In genomic region chr2:121866071-121866601, GRCm38 (mm10) we compare ENCODE assay signal across 8 mouse cellular contexts. TPM values are rescaled to one million over a fixed set of nuclear protein-coding genes. Genes with fewer than 3 reads are reported as not detected.
DNase-seq lines count a peak whose midpoint lies in the region; ATAC-seq and TF ChIP-seq lines count a peak whose summit lies in the region.

No protein-coding gene starts in this region.

- H3K4me2 ChIP-seq in forebrain, embryonic 14.5 days (ENCODE audit: low read length): peak overlapping the region; percentile 90
- peak overlapping the region; percentile 82 for H3K4me2 ChIP-seq in intestine, embryonic 15.5 days (replicated peaks)
- peak overlapping the region; percentile 83 for H3K4me2 ChIP-seq in limb, embryonic 13.5 days (replicated peaks)
- peak overlapping the region; percentile 76 for H3K4me2 ChIP-seq in midbrain, postnatal 0 days (ENCODE audit: low read depth, low read length, poor library complexity, severe bottlenecking)

- ATAC-seq in erythroblast, adult 5-6 weeks (replicated peaks; ENCODE audit: low FRiP score, poor library complexity, severe bottlenecking): no peak
- peak; percentile 73 for ATAC-seq in activated CD4-positive, CD25-positive, alpha-beta regulatory T cell, adult 4 months
- peak; percentile 11 for ATAC-seq in forebrain, embryonic 14.5 days
- no peak for ATAC-seq in intestine, embryonic 15.5 days
- peak; percentile 29; the same call in 1 of the 2 replicates for ATAC-seq in limb, embryonic 13.5 days (ENCODE audit: low FRiP score, low read depth)
- ATAC-seq in midbrain, postnatal 0 days (ENCODE audit: low FRiP score): peak; percentile 62

- H3K4me1 ChIP-seq in erythroblast, embryonic 14.5 days (ENCODE audit: control insufficient read depth): peaks cover 17% of the 10 kb centered on the region
- peaks cover 7% of the 10 kb centered on the region for H3K4me1 ChIP-seq in forebrain, embryonic 14.5 days (ENCODE audit: control insufficient read depth, insufficient read depth, low read length)
- H3K4me1 ChIP-seq in intestine, embryonic 15.5 days (replicated peaks): 0 out of 2 replicates have a peak, but pooled peaks cover 8% of the 10 kb centered on the region
- peaks cover 7% of the 10 kb centered on the region for H3K4me1 ChIP-seq in limb, embryonic 13.5 days
- H3K4me1 ChIP-seq in midbrain, postnatal 0 days (ENCODE audit: insufficient read depth, low read length): no peaks in the 10 kb centered on the region
- peaks cover 6% of the 10 kb centered on the region for H3K4me1 ChIP-seq in thymus, adult 2 months (replicated peaks; ENCODE audit: control insufficient read depth, insufficient read depth, low read length)

- H3K36me3 ChIP-seq in erythroblast, embryonic 14.5 days (ENCODE audit: control insufficient read depth): no peaks in the 10 kb centered on the region; the same call in 1 of the 2 replicates
- H3K36me3 ChIP-seq in forebrain, embryonic 14.5 days (ENCODE audit: control insufficient read depth, insufficient read depth, low read length): peaks cover 11% of the 10 kb centered on the region
- no peaks in the 10 kb centered on the region for H3K36me3 ChIP-seq in intestine, embryonic 15.5 days
- H3K36me3 ChIP-seq in limb, embryonic 13.5 days: peaks cover 13% of the 10 kb centered on the region
- no peaks in the 10 kb centered on the region for H3K36me3 ChIP-seq in midbrain, postnatal 0 days (ENCODE audit: insufficient read depth, low read length)
- H3K36me3 ChIP-seq in thymus, adult 2 months (ENCODE audit: control insufficient read depth, insufficient read depth, low read length): no peaks in the 10 kb centered on the region

- H3K27me3 ChIP-seq in erythroblast, embryonic 14.5 days (ENCODE audit: control insufficient read depth): peaks cover 27% of the 10 kb centered on the region
- H3K27me3 ChIP-seq in forebrain, embryonic 14.5 days (replicated peaks; ENCODE audit: control insufficient read depth, insufficient read depth, low read length): no peaks in the 10 kb centered on the region
- no peaks in the 10 kb centered on the region for H3K27me3 ChIP-seq in intestine, embryonic 15.5 days (replicated peaks)
- H3K27me3 ChIP-seq in limb, embryonic 13.5 days: no peaks in the 10 kb centered on the region
- H3K27me3 ChIP-seq in midbrain, postnatal 0 days (ENCODE audit: insufficient read depth, low read length): peaks cover 13% of the 10 kb centered on the region; the same call in 1 of the 2 replicates
- H3K27me3 ChIP-seq in thymus, adult 2 months (ENCODE audit: control insufficient read depth, insufficient read depth, low read length): no peaks in the 10 kb centered on the region

- TF ChIP-seq POLR2A in thymus, adult 2 months (IDR thresholded peaks at IDR 0.05; ENCODE audit: control insufficient read depth, extremely low read depth, insufficient read depth, low read length, poor library complexity): no peak

- peak; percentile 71 for DNase-seq in forebrain, embryonic 14.5 days (ENCODE audit: low spot score)
- peak; percentile 79 for DNase-seq in midbrain, postnatal 0 days (ENCODE audit: low spot score)
- no peak for DNase-seq in thymus, adult 2 months

- WGBS in forebrain, embryonic 14.5 days: 1% methylated on average over 18 of the region's 18 CpGs
- WGBS in intestine, embryonic 15.5 days: under 1% methylated on average over 18 of the region's 18 CpGs
- WGBS in limb, embryonic 13.5 days: 3% methylated on average over 18 of the region's 18 CpGs
- under 1% methylated on average over 18 of the region's 18 CpGs for WGBS in midbrain, postnatal 0 days
- under 1% methylated on average over 18 of the region's 18 CpGs for WGBS in thymus, adult 2 months

- peak overlapping the region; percentile 96 for H3K9ac ChIP-seq in forebrain, embryonic 14.5 days (ENCODE audit: low read length)
- H3K9ac ChIP-seq in intestine, embryonic 15.5 days: peak overlapping the region; percentile 81
- H3K9ac ChIP-seq in limb, embryonic 13.5 days: peak overlapping the region; percentile 87
- H3K9ac ChIP-seq in midbrain, postnatal 0 days (replicated peaks; ENCODE audit: low read length, poor library complexity, severe bottlenecking): peak overlapping the region; percentile 93

- H3K9me3 ChIP-seq in erythroblast, embryonic 14.5 days (ENCODE audit: control insufficient read depth, low read length): no peaks in the 10 kb centered on the region
- H3K9me3 ChIP-seq in forebrain, embryonic 14.5 days (replicated peaks; ENCODE audit: control insufficient read depth, low read length): no peaks in the 10 kb centered on the region
- H3K9me3 ChIP-seq in intestine, embryonic 15.5 days: no peaks in the 10 kb centered on the region
- no peaks in the 10 kb centered on the region for H3K9me3 ChIP-seq in limb, embryonic 13.5 days
- H3K9me3 ChIP-seq in midbrain, postnatal 0 days (ENCODE audit: low read length): no peaks in the 10 kb centered on the region

- TF ChIP-seq CTCF in midbrain, postnatal 0 days (IDR thresholded peaks at IDR 0.05): no peak
- TF ChIP-seq CTCF in thymus, adult 2 months (IDR thresholded peaks at IDR 0.05; ENCODE audit: borderline replicate concordance, control insufficient read depth, extremely low read depth, insufficient read depth, low read length, poor library complexity): no peak

- H3K4me3 ChIP-seq in erythroblast, embryonic 14.5 days (replicated peaks): peak overlapping the region; percentile 79
- peak overlapping the region; percentile 85 for H3K4me3 ChIP-seq in forebrain, embryonic 14.5 days (ENCODE audit: low read depth, low read length)
- H3K4me3 ChIP-seq in intestine, embryonic 15.5 days (replicated peaks): peak overlapping the region; percentile 89
- peak overlapping the region; percentile 92 for H3K4me3 ChIP-seq in limb, embryonic 13.5 days
- peak overlapping the region; percentile 86 for H3K4me3 ChIP-seq in midbrain, postnatal 0 days (ENCODE audit: low read depth, low read length)
- H3K4me3 ChIP-seq in thymus, adult 2 months (ENCODE audit: control insufficient read depth, insufficient read depth, low read length): peak overlapping the region; percentile 71

- peak overlapping the region; percentile 72 for H3K27ac ChIP-seq in forebrain, embryonic 14.5 days (ENCODE audit: low read depth, low read length)
- H3K27ac ChIP-seq in intestine, embryonic 15.5 days: peak overlapping the region; percentile 57
- H3K27ac ChIP-seq in limb, embryonic 13.5 days: peak overlapping the region; percentile 74
- H3K27ac ChIP-seq in midbrain, postnatal 0 days (ENCODE audit: low read depth, low read length): peak overlapping the region; percentile 95
- peak overlapping the region; percentile 82 for H3K27ac ChIP-seq in thymus, adult 2 months (ENCODE audit: control insufficient read depth, insufficient read depth, low read length)

RNA-seq across cellular contexts. Expression of gene Casc4, which starts 0.6 kb away (rescaled TPM):
- polyA plus RNA-seq in erythroblast, embryonic 14.5 days (2012): 0.06 TPM in 1 of 2 replicates, not detected in the other
- 1.5 and 2.9 TPM in 2 replicates for total RNA-seq in erythroblast, adult 5-6 weeks (2015; ENCODE audit: low replicate concordance)
- total RNA-seq in erythroblast, adult 5-6 weeks (2017; ENCODE audit: low replicate concordance): 0.77 and 4.2 TPM in 2 replicates
- polyA plus RNA-seq in activated CD4-positive, CD25-positive, alpha-beta regulatory T cell, adult 4 months (2017; shearing (Covaris generic)): 1 to 10 TPM; 1.9 to 2.5 TPM
- 15.0 and 17.0 TPM in 2 replicates for polyA plus RNA-seq in forebrain, embryonic 14.5 days (2014; fragmentation: Nextera tagmentation; extraction: Ambion mirVana)
- 16.3 and 19.6 TPM in 2 replicates for polyA plus RNA-seq in intestine, embryonic 15.5 days (2015; fragmentation: Nextera tagmentation; extraction: Ambion mirVana)
- polyA plus RNA-seq in limb, embryonic 13.5 days (2015; fragmentation: Nextera tagmentation; extraction: Ambion mirVana): 22.9 and 26.2 TPM in 2 replicates
- 118 and 127 TPM in 2 replicates for total RNA-seq in midbrain, postnatal 0 days (2014; rRNA removed)
- polyA plus RNA-seq in midbrain, postnatal 0 days (2015; fragmentation: Nextera tagmentation; extraction: Ambion mirVana): 37.3 and 56.4 TPM in 2 replicates
- 8.7 and 10.0 TPM in 2 replicates for polyA plus RNA-seq in thymus, adult 2 months (2012; rRNA removed)

RNA-seq across cellular contexts. Expression of gene Frmd5, which starts 59.2 kb away (rescaled TPM):
- 0.03 TPM in 1 of 2 replicates, not detected in the other for polyA plus RNA-seq in erythroblast, embryonic 14.5 days (2012)
- total RNA-seq in erythroblast, adult 5-6 weeks (2015; ENCODE audit: low replicate concordance): not detected in 2 replicates
- not detected in 2 replicates for total RNA-seq in erythroblast, adult 5-6 weeks (2017; ENCODE audit: low replicate concordance)
- under 1 TPM; 0.22 to 0.60 TPM for polyA plus RNA-seq in activated CD4-positive, CD25-positive, alpha-beta regulatory T cell, adult 4 months (2017; shearing (Covaris generic))
- polyA plus RNA-seq in forebrain, embryonic 14.5 days (2014; fragmentation: Nextera tagmentation; extraction: Ambion mirVana): 26.9 and 29.1 TPM in 2 replicates
- 2.5 and 2.6 TPM in 2 replicates for polyA plus RNA-seq in intestine, embryonic 15.5 days (2015; fragmentation: Nextera tagmentation; extraction: Ambion mirVana)
- 2.0 and 2.4 TPM in 2 replicates for polyA plus RNA-seq in limb, embryonic 13.5 days (2015; fragmentation: Nextera tagmentation; extraction: Ambion mirVana)
- 38.3 and 42.5 TPM in 2 replicates for total RNA-seq in midbrain, postnatal 0 days (2014; rRNA removed)
- polyA plus RNA-seq in midbrain, postnatal 0 days (2015; fragmentation: Nextera tagmentation; extraction: Ambion mirVana): 12.3 and 14.6 TPM in 2 replicates
- 1.4 and 8.8 TPM in 2 replicates for polyA plus RNA-seq in thymus, adult 2 months (2012; rRNA removed)

Comparison
In these comparisons a context has a peak if more than half of its experiments do, and no peak if none do; other contexts are left out.
1. ATAC-seq: peak in activated CD4-positive, CD25-positive, alpha-beta regulatory T cell, adult 4 months (single experiment), forebrain, embryonic 14.5 days (single experiment), limb, embryonic 13.5 days (single experiment) and midbrain, postnatal 0 days (single experiment); none in erythroblast, adult 5-6 weeks (single experiment) and intestine, embryonic 15.5 days (single experiment).
2. Peak in every context shown above with its lines, with median percentiles within 50 percentile points of each other: H3K4me3 ChIP-seq, H3K27ac ChIP-seq, H3K4me2 ChIP-seq and H3K9ac ChIP-seq.